Mouse (Mus musculus) forebrain, embryonic 12.5 days (tissue): ENCODE measurements around the gene Yaf2. TPM values are rescaled to one million over a fixed set of nuclear protein-coding genes. Genes with fewer than 3 reads are reported as not detected.

Experiments
- polyA plus RNA-seq: library from polyadenylated mRNA; unstranded; fragments of >200 nt; fragmentation: Nextera tagmentation; extraction: Ambion mirVana; gene quantifications from 2 replicates; pipeline ENCODE4 v1.2.1, GENCODE M21; 2016

The Yaf2 gene
- polyA plus RNA-seq, 1 experiment from 2014 or later, result 91.1 TPM

Other genes starting within 250 kb of the Yaf2 start
- gene Gxylt1, start 61.8 kb downstream of the Yaf2 start, polyA plus RNA-seq, result 19.4 and 20.0 TPM in 2 replicates
- gene Zcrb1, start 61.4 kb upstream of the Yaf2 start, polyA plus RNA-seq, result 169 and 172 TPM in 2 replicates
- gene Pphln1, start 61.4 kb upstream of the Yaf2 start, polyA plus RNA-seq, result 82.8 and 86.9 TPM in 2 replicates